In the genomic region with DNA sequence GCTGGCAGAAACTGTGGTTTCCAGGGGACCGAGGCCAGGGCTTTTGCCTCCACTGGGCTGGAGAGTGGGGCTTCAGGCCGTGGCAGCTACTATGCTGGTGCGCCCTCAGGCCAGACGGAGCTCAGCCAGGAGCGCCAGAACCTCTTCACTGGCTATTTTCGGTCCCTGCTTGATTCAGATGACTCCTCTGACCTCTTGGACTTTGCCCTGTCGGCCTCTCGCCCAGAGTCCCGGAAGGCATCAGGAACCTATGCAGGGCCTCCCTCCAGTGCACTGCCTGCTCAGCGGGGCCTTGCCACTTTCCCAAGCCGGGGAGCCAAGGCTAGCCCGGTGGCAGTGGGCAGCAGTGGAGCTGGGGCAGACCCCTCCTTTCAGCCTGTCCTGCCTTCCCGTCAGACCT, we compare ENCODE assay signal across 12 mouse cellular contexts. TPM values are rescaled to one million over a fixed set of nuclear protein-coding genes. Genes with fewer than 3 reads are reported as not detected.
A peak's percentile ranks its signal among the peaks of the same experiment; 100 is the strongest.
DNase-seq lines count a peak whose midpoint lies in the region; ATAC-seq lines count a peak whose summit lies in the region.
"Had no signal": no experiment of that assay in that cellular context is flagged by ENCODE, and none has a peak within 500 bp of the region (broad histone marks: within the 10 kb centered on the region; RNA-seq: fewer than 3 reads in every experiment).

No protein-coding gene starts in this region.

- H3K27me3 ChIP-seq in liver, embryonic 11.5 days (replicated peaks; ENCODE audit: control insufficient read depth, insufficient read depth, low read length), result no peaks in the 10 kb centered on the region
- no peaks in the 10 kb centered on the region for H3K27me3 ChIP-seq in intestine, embryonic 16.5 days (replicated peaks; ENCODE audit: control insufficient read depth, insufficient read depth, low read length)
- H3K27me3 ChIP-seq: lung, embryonic 15.5 days had no signal

- DNase-seq in liver, result peak; percentile 48
- DNase-seq in liver, embryonic 11.5 days (ENCODE audit: low spot score), result no peak
- DNase-seq in kidney, postnatal 36 days, result peak; percentile 90
- no peak for DNase-seq in frontal cortex, postnatal 14 days (ENCODE audit: low spot score in 2 of 2)
- DNase-seq in layer of hippocampus, adult 11-12 months (ENCODE audit: low spot score), result no peak
- no peak for DNase-seq in right cerebral cortex, postnatal 10 days (ENCODE audit: low spot score in 2 of 2)
- DNase-seq in left cerebral cortex, postnatal 36 days (ENCODE audit: low spot score in 2 of 2), result no peak
- DNase-seq: thymus, postnatal 4 days had no signal

- 80% methylated on average over 13 of the region's 13 CpGs for WGBS in liver, embryonic 11.5 days
- 74% methylated on average over 13 of the region's 13 CpGs for WGBS in intestine, embryonic 16.5 days

- no peak for ATAC-seq in liver, embryonic 11.5 days (replicated peaks; ENCODE audit: low FRiP score)
- ATAC-seq in intestine, embryonic 16.5 days, result peak; percentile 50

- H3K4me1 ChIP-seq in liver, embryonic 11.5 days (replicated peaks; ENCODE audit: control insufficient read depth, insufficient read depth, low read length), result peaks cover 17% of the 10 kb centered on the region
- H3K4me1 ChIP-seq in intestine, embryonic 16.5 days (ENCODE audit: control insufficient read depth, insufficient read depth, low read length), result peaks cover 20% of the 10 kb centered on the region

- H3K9me3 ChIP-seq in liver, embryonic 11.5 days (ENCODE audit: control insufficient read depth, low read length), result no peaks in the 10 kb centered on the region
- no peaks in the 10 kb centered on the region for H3K9me3 ChIP-seq in intestine, embryonic 16.5 days (ENCODE audit: control insufficient read depth, low read length)
- H3K9me3 ChIP-seq: lung, embryonic 15.5 days had no signal

- no peak overlapping the region for H3K4me2 ChIP-seq in liver, embryonic 11.5 days
- H3K4me2 ChIP-seq in intestine, embryonic 16.5 days (ENCODE audit: low read depth, low read length), result 0 out of 2 replicates have a peak overlapping the region, but pooled peaks have one; percentile 19
- H3K4me2 ChIP-seq: lung, embryonic 15.5 days; midbrain, embryonic 11.5 days had no signal

- peaks cover 52% of the 10 kb centered on the region for H3K36me3 ChIP-seq in liver, embryonic 11.5 days (ENCODE audit: control insufficient read depth, insufficient read depth, low read length)
- peaks cover 53% of the 10 kb centered on the region for H3K36me3 ChIP-seq in intestine, embryonic 16.5 days (ENCODE audit: control insufficient read depth, insufficient read depth, low read length)

- H3K27ac ChIP-seq in liver, embryonic 11.5 days (ENCODE audit: low read depth, low read length), result no peak overlapping the region
- H3K27ac ChIP-seq in intestine, embryonic 16.5 days (ENCODE audit: low read length), result 0 out of 2 replicates have a peak overlapping the region, but pooled peaks have one; percentile 2
- H3K27ac ChIP-seq: layer of hippocampus, adult 2 months; lung, embryonic 15.5 days had no signal

- intact Hi-C loops in left cerebral cortex, postnatal 36 days (cut with DNase I), result no loop called here

- H3K4me3 ChIP-seq in liver, embryonic 11.5 days (ENCODE audit: low read depth, low read length), result no peak overlapping the region
- no peak overlapping the region for H3K4me3 ChIP-seq in intestine, embryonic 16.5 days (ENCODE audit: low read length)
- H3K4me3 ChIP-seq: layer of hippocampus, adult 2 months; lung, embryonic 15.5 days had no signal

- no peak overlapping the region for H3K9ac ChIP-seq in liver, embryonic 11.5 days (ENCODE audit: low read depth, low read length)
- peak overlapping the region; percentile 45; the same call in 1 of the 2 replicates for H3K9ac ChIP-seq in intestine, embryonic 16.5 days (ENCODE audit: low read depth, low read length)
- H3K9ac ChIP-seq: lung, embryonic 15.5 days had no signal

RNA-seq across cellular contexts. Expression of gene Ahdc1, which starts 52.7 kb away (rescaled TPM):
- polyA plus RNA-seq in liver, embryonic 11.5 days (2014; fragmentation: Nextera tagmentation; extraction: Ambion mirVana), result 5.1 and 6.1 TPM in 2 replicates
- polyA plus RNA-seq in intestine, embryonic 16.5 days (2015; fragmentation: Nextera tagmentation; extraction: Ambion mirVana), result 5.3 and 5.7 TPM in 2 replicates
- 100 to 1,000 TPM in 1 of 2 experiments, 10 to 100 TPM in 1; 91.3 to 110 TPM for total RNA-seq in left cerebral cortex, postnatal 36 days (2021)

Comparison
In these comparisons a context has a peak if more than half of its experiments do, and no peak if none do; other contexts are left out.
1. DNase-seq: peak in liver (single experiment) and kidney, postnatal 36 days (2 of 2); none in liver, embryonic 11.5 days (single experiment), frontal cortex, postnatal 14 days (0 of 2), layer of hippocampus, adult 11-12 months (single experiment), right cerebral cortex, postnatal 10 days (0 of 2) and left cerebral cortex, postnatal 36 days (0 of 2).